Mouse (Mus musculus): ENCODE data around the gene Rcn2.

Gene Rcn2

DNA sequence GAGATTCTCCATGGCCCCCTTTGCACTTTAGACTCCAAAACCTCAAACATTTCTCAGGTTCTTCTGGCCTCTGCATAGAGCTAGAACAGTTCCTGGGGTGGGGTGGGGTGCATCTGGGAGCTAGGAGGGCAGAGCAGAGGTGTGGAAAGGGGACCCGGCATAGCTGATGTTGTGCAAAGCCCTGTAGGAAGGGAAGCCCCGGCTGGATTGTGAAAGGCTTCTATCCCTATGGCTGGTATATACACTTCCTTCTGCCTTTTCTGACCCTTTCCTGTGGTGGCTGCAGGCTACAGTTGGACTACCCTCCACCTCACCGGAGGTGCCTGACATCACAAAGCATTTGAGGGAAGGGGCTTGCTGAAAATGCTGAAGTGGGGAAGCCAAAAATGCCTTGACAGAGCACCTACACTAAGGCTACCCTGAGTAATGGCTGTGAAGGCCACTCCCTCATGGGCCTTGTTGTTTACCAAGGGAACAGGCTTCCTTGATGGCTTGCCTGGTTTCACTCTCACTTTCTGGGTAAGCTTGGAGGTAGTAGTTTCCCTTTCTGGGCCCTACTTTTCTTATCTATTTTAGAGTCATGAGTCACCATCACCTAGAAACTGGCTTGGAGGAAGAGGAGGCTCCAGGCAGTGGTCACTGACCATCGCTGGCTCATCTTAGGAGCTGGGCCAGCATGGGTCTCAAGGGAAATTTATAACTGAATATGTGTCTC, 56.1 kb downstream of the Rcn2 start:
- DNase-seq (ENCODE audit: extremely low spot score): no peak

GRCm38 (mm10) chr9:56100041-56100522, 58.4 kb downstream of the Rcn2 start:
- DNase-seq (ENCODE audit: extremely low spot score): no peak

GRCm38 (mm10) chr9:56101022-56101421, 59.4 kb downstream of the Rcn2 start:
- no peak for DNase-seq (ENCODE audit: extremely low spot score)

DNA sequence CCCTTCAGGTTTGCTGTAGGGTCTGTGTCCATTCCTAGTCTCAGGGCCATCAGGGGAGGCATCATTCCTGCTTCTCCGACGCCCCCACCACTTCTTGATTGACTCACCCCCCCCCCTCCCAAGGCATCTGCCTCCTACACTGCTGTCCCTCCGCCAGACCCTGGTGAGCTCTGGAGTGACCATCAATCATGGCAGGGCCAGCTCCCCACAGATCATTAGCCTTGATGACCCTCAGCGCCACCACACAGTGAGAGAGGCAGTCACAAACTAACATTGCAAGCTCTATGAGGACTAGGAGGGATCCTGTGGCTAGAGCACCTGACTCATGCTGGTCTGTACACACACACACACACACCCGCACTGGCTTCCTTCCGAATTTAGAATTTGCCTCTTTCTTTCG, 63.3 kb downstream of the Rcn2 start:
- no peak for DNase-seq (ENCODE audit: extremely low spot score)

- DNase-seq (ENCODE audit: extremely low spot score): no peak
Observed at GRCm38 (mm10) chr9:56106274-56107072, 64.8 kb downstream of the Rcn2 start.

DNA sequence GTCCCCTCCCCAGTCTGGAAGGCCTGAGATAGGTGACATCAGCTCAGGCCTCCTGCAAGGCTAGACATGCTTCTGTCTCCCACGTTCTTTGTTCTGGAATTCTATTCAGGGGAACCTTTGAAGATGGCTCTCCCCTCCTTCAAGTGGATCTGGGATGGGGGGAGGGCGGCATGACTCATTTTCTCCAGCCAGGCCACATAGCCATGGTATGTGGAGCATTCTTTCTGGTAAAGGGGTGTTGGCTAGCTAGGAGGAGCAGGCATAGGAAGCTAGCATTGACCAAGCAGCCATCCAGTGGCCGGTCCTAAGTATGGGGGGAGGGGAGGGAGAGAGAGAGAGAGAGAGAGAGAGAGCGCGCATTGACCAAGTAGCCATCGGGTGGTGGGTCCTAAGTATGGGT, 65.9 kb downstream of the Rcn2 start:
- DNase-seq (ENCODE audit: extremely low spot score): no peak

- DNase-seq (ENCODE audit: extremely low spot score): no peak
Observed at GRCm38 (mm10) chr9:56108174-56108573, 66.5 kb downstream of the Rcn2 start.

Measured in embryo, embryonic 9.5 days (tissue).